Mouse (Mus musculus) E14TG2a.4 (cell line): ENCODE data around the gene Cpsf4l.

Experiments used
- H3K27me3 ChIP-seq: 2 replicates; pipeline ENCODE4 v1.6.1; 2014; ENCODE audit warnings: low read length, control low read depth; ENCODE audit not compliant: insufficient read depth
- H3K36me3 ChIP-seq: 2 replicates; pipeline ENCODE4 v1.6.1; 2014; ENCODE audit warnings: low read length, control low read depth; ENCODE audit not compliant: insufficient read depth
- H3K4me1 ChIP-seq: replicated peaks from 2 replicates; pipeline ENCODE4 v1.6.1; 2014; ENCODE audit warnings: low read depth, low read length, control low read depth
- H3K4me3 ChIP-seq: replicated peaks from 2 replicates; pipeline ENCODE4 v1.5.1; 2014; ENCODE audit warnings: mild to moderate bottlenecking, low read length
- H3K9me3 ChIP-seq: 2 replicates; pipeline ENCODE4 v1.6.1; 2014; ENCODE audit warnings: low read length, control low read depth
- CTCF ChIP-seq: conservative IDR thresholded peaks from 2 replicates; pipeline ENCODE4 v1.5.1; 2014; ENCODE audit warnings: low read length
- NANOG ChIP-seq: IDR thresholded peaks from 2 replicates; pipeline ENCODE4 v1.6.1; 2014; ENCODE audit warnings: borderline replicate concordance, low read length, mixed read lengths
- POU5F1 ChIP-seq: IDR thresholded peaks from 2 replicates; pipeline ENCODE4 v1.6.1; 2014; ENCODE audit warnings: low read length, borderline replicate concordance

Cpsf4l gene

DNA sequence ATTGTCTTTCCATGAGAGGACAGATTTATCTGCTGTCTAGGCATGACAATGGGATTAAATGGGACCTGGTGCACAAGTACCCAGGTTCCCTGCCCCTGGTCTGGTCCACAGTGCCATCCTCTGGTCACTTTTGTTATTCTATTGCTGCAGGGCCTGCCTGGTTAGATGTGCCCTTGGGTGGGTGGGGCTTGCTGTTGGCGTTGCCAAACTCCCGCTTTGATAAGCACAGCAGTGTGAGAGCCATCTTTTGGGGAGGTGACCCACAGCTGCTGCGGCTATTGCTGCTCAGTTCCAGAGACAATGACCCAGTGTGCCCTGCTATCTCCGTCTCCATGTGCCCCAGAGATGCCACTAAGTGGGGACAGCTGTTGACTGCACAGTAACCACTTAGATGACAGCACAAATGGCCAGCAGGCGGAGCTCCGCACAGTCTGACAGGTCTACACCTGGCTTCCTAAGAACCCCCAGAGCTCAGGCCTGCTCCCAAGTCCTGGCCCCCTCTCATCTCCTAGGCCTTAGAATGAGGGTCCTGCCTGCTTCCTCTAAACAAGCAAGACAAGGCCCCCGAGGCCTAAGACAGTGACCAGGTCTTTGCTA is 5.4 kb upstream of the Cpsf4l start:
- Histone ChIP-seq H3K36me3 (no peaks in the 10 kb centered on the region), H3K9me3 (no peaks in the 10 kb centered on the region), H3K4me1 (peaks cover 83% of the 10 kb centered on the region), H3K4me3 (no peak overlapping the region), H3K27me3 (peaks cover 15% of the 10 kb centered on the region; the same call in 1 of the 2 replicates)
- TF ChIP-seq POU5F1 (no peak), CTCF (0 out of 2 replicates have a peak, but pooled peaks have one; percentile 12), NANOG (no peak)

DNA sequence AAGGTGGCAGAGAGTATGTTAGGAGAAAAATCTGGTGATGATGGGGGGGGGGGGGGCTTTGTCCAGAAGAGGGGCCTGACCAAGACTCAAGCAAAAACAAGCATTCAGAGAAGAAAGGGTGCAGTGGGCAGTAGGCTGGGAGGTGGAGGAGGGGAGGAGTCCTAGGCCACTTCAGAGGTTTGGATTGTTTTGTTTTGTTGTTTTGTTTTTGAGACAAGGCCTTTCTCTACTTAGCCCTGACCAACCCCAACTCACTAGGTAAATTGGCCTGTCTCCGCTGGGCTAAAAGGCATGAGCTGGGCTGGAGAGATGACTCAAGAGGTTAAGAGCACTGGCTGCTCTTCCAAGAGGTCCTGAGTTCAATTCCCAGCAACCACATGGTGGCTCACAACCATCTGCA is 1.2 kb upstream of the Cpsf4l start:
- H3K4me1 ChIP-seq, result peaks cover 82% of the 10 kb centered on the region
- peaks cover 2% of the 10 kb centered on the region; the same call in 1 of the 2 replicates for H3K27me3 ChIP-seq
- no peaks in the 10 kb centered on the region for H3K9me3 ChIP-seq
- TF ChIP-seq CTCF (no peak), NANOG (no peak), POU5F1 (no peak)
- H3K4me3 ChIP-seq, result peak overlapping the region; percentile 82
- H3K36me3 ChIP-seq, result peaks cover 16% of the 10 kb centered on the region

GRCm38 (mm10) chr11:113710257-113710777 is 500 bp upstream of the Cpsf4l start:
- Histone ChIP-seq H3K36me3 (peaks cover 23% of the 10 kb centered on the region), H3K9me3 (no peaks in the 10 kb centered on the region), H3K4me1 (peaks cover 86% of the 10 kb centered on the region), H3K4me3 (peak overlapping the region; percentile 82), H3K27me3 (no peaks in the 10 kb centered on the region)
- TF ChIP-seq NANOG, result peak; percentile 79; the same call in 1 of the 2 replicates
- no peak for TF ChIP-seq POU5F1
- no peak for TF ChIP-seq CTCF

DNA sequence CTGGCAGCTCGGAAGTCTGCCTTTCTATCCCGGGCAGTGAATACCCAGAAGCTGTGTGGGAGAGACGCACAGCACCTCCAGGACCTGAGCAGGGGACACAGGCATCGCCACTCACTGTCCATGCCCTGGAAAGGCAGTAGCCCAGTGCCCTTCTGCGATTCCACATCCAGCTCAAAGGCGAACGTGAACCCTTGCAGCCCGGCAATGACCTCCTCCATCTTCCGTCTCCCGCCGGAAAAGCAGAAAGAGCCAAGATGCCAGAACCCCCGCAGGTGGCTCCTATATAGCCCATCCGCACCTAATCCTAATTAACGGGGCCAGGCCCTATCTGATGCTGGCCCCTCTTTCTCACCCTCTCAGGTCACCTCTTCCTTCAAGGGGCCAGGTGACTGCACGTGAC is 545 bp downstream of the Cpsf4l start:
- Histone ChIP-seq H3K27me3 (no peaks in the 10 kb centered on the region), H3K9me3 (no peaks in the 10 kb centered on the region), H3K4me1 (peaks cover 80% of the 10 kb centered on the region), H3K36me3 (peaks cover 23% of the 10 kb centered on the region), H3K4me3 (peak overlapping the region; percentile 82)
- no peak for TF ChIP-seq NANOG
- TF ChIP-seq CTCF, result no peak
- no peak for TF ChIP-seq POU5F1

DNA sequence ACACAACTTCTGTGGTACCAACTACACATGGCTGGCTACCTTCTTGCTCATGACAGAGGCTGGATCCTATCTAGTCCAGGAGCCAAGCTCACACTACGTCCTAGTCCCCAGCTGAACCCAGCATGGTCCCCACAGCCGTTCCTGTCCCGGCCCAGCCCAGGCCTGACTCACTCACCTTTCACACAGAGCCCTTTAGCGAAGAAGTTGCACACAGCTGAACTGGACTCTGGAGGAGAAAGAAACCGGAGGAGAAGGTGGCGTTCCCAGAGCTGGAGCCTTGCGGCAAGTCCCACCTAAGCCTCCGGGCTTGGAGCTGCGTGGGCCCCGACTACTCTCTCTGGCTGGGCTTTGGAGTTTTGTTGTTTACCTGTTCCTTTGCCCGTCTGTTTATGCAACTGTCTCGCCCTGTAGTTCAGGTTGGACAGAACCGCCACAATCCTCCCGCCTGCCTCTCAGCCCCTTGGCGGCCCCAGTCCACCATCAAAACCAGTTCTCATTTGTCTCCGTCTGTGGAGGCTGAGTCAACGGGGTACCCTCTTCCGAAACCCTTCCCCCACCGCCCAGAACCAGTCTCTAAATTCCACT is 1.1 kb downstream of the Cpsf4l start:
- Histone ChIP-seq H3K36me3 (peaks cover 27% of the 10 kb centered on the region), H3K9me3 (no peaks in the 10 kb centered on the region), H3K4me3 (peak overlapping the region; percentile 82), H3K27me3 (no peaks in the 10 kb centered on the region), H3K4me1 (peaks cover 80% of the 10 kb centered on the region)
- no peak for TF ChIP-seq CTCF
- no peak for TF ChIP-seq POU5F1
- no peak for TF ChIP-seq NANOG

GRCm38 (mm10) chr11:113705966-113706652 is 3.7 kb downstream of the Cpsf4l start:
- H3K9me3 ChIP-seq, result no peaks in the 10 kb centered on the region
- peaks cover 52% of the 10 kb centered on the region for H3K36me3 ChIP-seq
- TF ChIP-seq NANOG, result no peak
- no peaks in the 10 kb centered on the region for H3K27me3 ChIP-seq
- peak overlapping the region; percentile 65 for H3K4me3 ChIP-seq
- H3K4me1 ChIP-seq, result peaks cover 81% of the 10 kb centered on the region

GRCm38 (mm10) chr11:113703758-113704157 is 6.1 kb downstream of the Cpsf4l start:
- H3K4me3 ChIP-seq, result no peak overlapping the region
- peaks cover 68% of the 10 kb centered on the region for H3K36me3 ChIP-seq
- no peaks in the 10 kb centered on the region for H3K9me3 ChIP-seq

GRCm38 (mm10) chr11:113699643-113700042 is 10.2 kb downstream of the Cpsf4l start:
- peaks cover 74% of the 10 kb centered on the region for H3K4me1 ChIP-seq
- H3K9me3 ChIP-seq, result no peaks in the 10 kb centered on the region
- H3K36me3 ChIP-seq, result peaks cover 87% of the 10 kb centered on the region
- H3K4me3 ChIP-seq, result no peak overlapping the region
- no peaks in the 10 kb centered on the region for H3K27me3 ChIP-seq
- TF ChIP-seq NANOG (no peak), POU5F1 (no peak), CTCF (no peak)

More at GRCm38 (mm10) chr11:113703758-113704157, 6.1 kb downstream of the Cpsf4l start:
- TF ChIP-seq CTCF (peak; percentile 98), POU5F1 (no peak)
- no peaks in the 10 kb centered on the region for H3K27me3 ChIP-seq
- peaks cover 86% of the 10 kb centered on the region for H3K4me1 ChIP-seq
